Mouse (Mus musculus) heart, postnatal 0 days (tissue): Measurements from ENCODE around the gene Rnps1. TPM values are rescaled to one million over a fixed set of nuclear protein-coding genes. Genes with fewer than 3 reads are reported as not detected.
"Not testable (repeated sequence)": the region's sequence is repeated elsewhere in the genome, so short reads cannot be mapped to it uniquely, and the experiment has no call there.

Source experiments
- ATAC-seq: fragments of 200-750 bp; cut with Nextera tagmentation; 2 replicates; pipeline ENCODE4 v1.8.0; 2017; ENCODE audit warnings: low read depth, moderate number of reproducible peaks, moderate library complexity; ENCODE audit not compliant: insufficient read depth
- DNase-seq: peaks from one replicate; pipeline ENCODE4 v3.0.0-alpha.2; 2016; ENCODE audit warnings: low spot score
- H3K27ac ChIP-seq: fragments of 300-500 bp; sonication (generic); 2 replicates; pipeline ENCODE4 v1.5.1; 2014; ENCODE audit warnings: low read depth, mild to moderate bottlenecking
- H3K27me3 ChIP-seq: fragments of 300-500 bp; sonication (generic); 2 replicates; pipeline ENCODE4 v1.6.1; 2014; ENCODE audit warnings: low read length, mixed read lengths; ENCODE audit not compliant: control insufficient read depth, insufficient read depth
- H3K36me3 ChIP-seq: fragments of 300-500 bp; sonication (generic); replicated peaks from 2 replicates; pipeline ENCODE4 v1.6.1; 2014; ENCODE audit warnings: low read length, mixed read lengths; ENCODE audit not compliant: control insufficient read depth, insufficient read depth
- H3K4me1 ChIP-seq: fragments of 300-500 bp; sonication (generic); 2 replicates; pipeline ENCODE4 v1.6.1; 2014; ENCODE audit warnings: antibody characterized with exemption; ENCODE audit not compliant: control insufficient read depth, insufficient read depth
- H3K4me2 ChIP-seq: fragments of 300-500 bp; sonication (generic); 2 replicates; pipeline ENCODE4 v1.6.1; 2014; ENCODE audit warnings: low read depth, mild to moderate bottlenecking, low read length, moderate library complexity
- H3K4me3 ChIP-seq: fragments of 300-500 bp; sonication (generic); 2 replicates; pipeline ENCODE4 v1.5.1; 2014; ENCODE audit warnings: low read depth, low read length
- H3K9ac ChIP-seq: fragments of 300-500 bp; sonication (generic); replicated peaks from 2 replicates; pipeline ENCODE4 v1.6.1; 2014; ENCODE audit warnings: low read depth, low read length, mixed read lengths
- H3K9me3 ChIP-seq: fragments of 300-500 bp; sonication (generic); replicated peaks from 2 replicates; pipeline ENCODE4 v1.6.1; 2016; ENCODE audit warnings: low read length; ENCODE audit not compliant: control insufficient read depth
- CTCF ChIP-seq: IDR thresholded peaks from 2 replicates; pipeline ENCODE4 v1.5.1; 2016; ENCODE audit warnings: antibody characterized with exemption, control low read depth, low read depth
- EP300 ChIP-seq: IDR thresholded peaks from 2 replicates; pipeline ENCODE4 v1.6.1; 2016; ENCODE audit warnings: antibody characterized with exemption, low read depth
- WGBS: fragments of 180-500 bp; shearing (Covaris S2); extraction: QIAGEN DNeasy Blood & Tissue Kit; methylation state at CpG from one replicate; pipeline ENCODE4 v1.1.7; 2014; 5-methylcytosine and 5-hydroxymethylcytosine counted together
- polyA plus RNA-seq: library from polyadenylated mRNA; unstranded; fragments of >200 nt; fragmentation: Nextera tagmentation; extraction: Ambion mirVana; gene quantifications from 2 replicates; pipeline ENCODE4 v1.2.1, GENCODE M21; 2015
- total RNA-seq: library from RNA; depleted of rRNA; stranded (reverse); fragments of >200 nt; gene quantifications from 2 replicates; pipeline ENCODE4 v1.2.3, GENCODE M21; 2014; ENCODE audit warnings: low replicate concordance

Gene Rnps1
- total and polyA plus RNA-seq, 2 experiments from 2014 or later = 123 to 135 TPM

- H3K9me3 ChIP-seq = no peaks in the 10 kb centered on the region
- 87% methylated on average over 2 of the region's 2 CpGs for WGBS
These were observed 39.0 kb downstream of the Rnps1 start for GRCm38 (mm10) chr17:24453372-24453771.

GRCm38 (mm10) chr17:24454218-24454755 is 39.9 kb downstream of the Rnps1 start:
- 4% methylated on average over 14 of the region's 14 CpGs for WGBS
- DNase-seq (no peak), ATAC-seq (no peak)
- peaks cover 18% of the 10 kb centered on the region for H3K4me1 ChIP-seq
- H3K9me3 ChIP-seq = no peaks in the 10 kb centered on the region
- TF ChIP-seq EP300 (no peak), CTCF (no peak)
- peak overlapping the region; percentile 69 for H3K4me2 ChIP-seq
- peaks cover 21% of the 10 kb centered on the region for H3K36me3 ChIP-seq
- H3K27ac ChIP-seq = peak overlapping the region; percentile 97
- H3K4me3 ChIP-seq = peak overlapping the region; percentile 85
- no peaks in the 10 kb centered on the region for H3K27me3 ChIP-seq
- peak overlapping the region; percentile 93 for H3K9ac ChIP-seq

More at GRCm38 (mm10) chr17:24453372-24453771, 39.0 kb downstream of the Rnps1 start:
- H3K27ac ChIP-seq = no peak overlapping the region
- no peak overlapping the region for H3K4me3 ChIP-seq
- H3K4me2 ChIP-seq = 0 out of 2 replicates have a peak overlapping the region, but pooled peaks have one; percentile 69
- TF ChIP-seq CTCF (no peak), EP300 (no peak)
- peaks cover 18% of the 10 kb centered on the region for H3K4me1 ChIP-seq
- H3K9ac ChIP-seq = no peak overlapping the region
- no peak for DNase-seq
- ATAC-seq = no peak
- peaks cover 30% of the 10 kb centered on the region for H3K36me3 ChIP-seq
- H3K27me3 ChIP-seq = no peaks in the 10 kb centered on the region

- Histone ChIP-seq H3K36me3 (peaks cover 15% of the 10 kb centered on the region), H3K9me3 (no peaks in the 10 kb centered on the region), H3K27ac (peak overlapping the region; percentile 97), H3K9ac (peak overlapping the region; percentile 93), H3K27me3 (no peaks in the 10 kb centered on the region), H3K4me1 (peaks cover 18% of the 10 kb centered on the region), H3K4me3 (peak overlapping the region; percentile 85), H3K4me2 (peak overlapping the region; percentile 69)
- ATAC-seq (peak; percentile 94), DNase-seq (peak; percentile 99)
- TF ChIP-seq CTCF = peak; percentile 29
- no peak; the same call in 1 of the 2 replicates for TF ChIP-seq EP300
- under 1% methylated on average over 64 of the region's 67 CpGs for WGBS
These were observed 40.6 kb downstream of the Rnps1 start for GRCm38 (mm10) chr17:24454756-24455522.

- H3K9ac ChIP-seq, H3K36me3 ChIP-seq, H3K27me3 ChIP-seq, DNase-seq, ATAC-seq, H3K9me3 ChIP-seq: not testable (repeated sequence)
- Histone ChIP-seq H3K4me3 (0 out of 2 replicates have a peak overlapping the region, but pooled peaks have one; percentile 85), H3K4me2 (peak overlapping the region; percentile 31; the same call in 1 of the 2 replicates), H3K4me1 (peaks cover 18% of the 10 kb centered on the region), H3K27ac (peak overlapping the region; percentile 49)
- WGBS = 53% methylated on average over 10 of the region's 10 CpGs
These were observed 41.3 kb downstream of the Rnps1 start for GRCm38 (mm10) chr17:24455523-24456206.

- no peak for DNase-seq
- H3K4me1 ChIP-seq = 0 out of 2 replicates have a peak, but pooled peaks cover 3% of the 10 kb centered on the region
- no peaks in the 10 kb centered on the region for H3K9me3 ChIP-seq
- no peak overlapping the region for H3K9ac ChIP-seq
- ATAC-seq = no peak
- H3K27me3 ChIP-seq = no peaks in the 10 kb centered on the region
- no peak overlapping the region for H3K27ac ChIP-seq
- no peak for TF ChIP-seq EP300
- TF ChIP-seq CTCF = peak; percentile 51
- no peak overlapping the region for H3K4me3 ChIP-seq
- WGBS = 79% methylated on average over 2 of the region's 2 CpGs
- no peak overlapping the region for H3K4me2 ChIP-seq
- no peaks in the 10 kb centered on the region for H3K36me3 ChIP-seq
These were observed 47.2 kb downstream of the Rnps1 start for GRCm38 (mm10) chr17:24461580-24461979.
